Comparison of ENCODE assay signal across 18 mouse cellular contexts in genomic region chr1:25355486-25355885, GRCm38 (mm10).
DNase-seq lines count a peak whose midpoint lies in the region; ATAC-seq and TF ChIP-seq lines count a peak whose summit lies in the region.
"Had no signal": no experiment of that assay in that cellular context is flagged by ENCODE, and none has a peak within 500 bp of the region (broad histone marks: within the 10 kb centered on the region; RNA-seq: fewer than 3 reads in every experiment).

No protein-coding gene starts in this region.

- no peaks in the 10 kb centered on the region for H3K27me3 ChIP-seq in hindbrain, postnatal 0 days (ENCODE audit: insufficient read depth, low read length)
- H3K27me3 ChIP-seq in hindbrain, embryonic 13.5 days: no peaks in the 10 kb centered on the region
- H3K27me3 ChIP-seq: embryonic facial prominence, embryonic 13.5 days; heart, embryonic 15.5 days had no signal

- no peak overlapping the region for H3K9ac ChIP-seq in hindbrain, postnatal 0 days (replicated peaks; ENCODE audit: low read length)
- no peak overlapping the region for H3K9ac ChIP-seq in hindbrain, embryonic 13.5 days
- H3K9ac ChIP-seq: embryonic facial prominence, embryonic 13.5 days; heart, embryonic 15.5 days had no signal

- H3K36me3 ChIP-seq in hindbrain, postnatal 0 days (ENCODE audit: insufficient read depth, low read length): no peaks in the 10 kb centered on the region
- 0 out of 2 replicates have a peak, but pooled peaks cover 4% of the 10 kb centered on the region for H3K36me3 ChIP-seq in hindbrain, embryonic 13.5 days
- H3K36me3 ChIP-seq: embryonic facial prominence, embryonic 13.5 days; heart, embryonic 15.5 days had no signal

- intact Hi-C loops in heart, postnatal 10 days (cut with DNase I): no loop called here

- no peak overlapping the region for H3K27ac ChIP-seq in hindbrain, postnatal 0 days
- no peak overlapping the region for H3K27ac ChIP-seq in hindbrain, embryonic 13.5 days
- H3K27ac ChIP-seq: embryonic facial prominence, embryonic 13.5 days; heart, embryonic 15.5 days had no signal

- 0 out of 2 replicates have a peak, but pooled peaks have one; percentile 32 for ATAC-seq in hindbrain, postnatal 0 days
- no peak for ATAC-seq in hindbrain, embryonic 13.5 days (ENCODE audit: low FRiP score)
- no peak for ATAC-seq in erythroid progenitor cell, adult 5-6 weeks (replicated peaks; ENCODE audit: low FRiP score, poor library complexity, severe bottlenecking)
- ATAC-seq: forebrain, embryonic 14.5 days; hindbrain, embryonic 16.5 days had no signal

- no peaks in the 10 kb centered on the region for H3K9me3 ChIP-seq in hindbrain, postnatal 0 days (ENCODE audit: low read length)
- no peaks in the 10 kb centered on the region for H3K9me3 ChIP-seq in hindbrain, embryonic 13.5 days
- H3K9me3 ChIP-seq: embryonic facial prominence, embryonic 13.5 days; heart, embryonic 15.5 days had no signal

- DNase-seq in hindbrain, postnatal 0 days (ENCODE audit: low spot score): no peak
- peak; percentile 30 for DNase-seq in cerebellum, adult 8-10 months
- peak; percentile 28 to 44 for DNase-seq in cerebellum, postnatal 14 days
- DNase-seq in heart, postnatal 10 days: no peak
- no peak for DNase-seq in lung, postnatal 4 days
- DNase-seq: adrenal gland, postnatal 10 days; gastrocnemius, postnatal 36 days; heart, adult 18-20 months; heart, postnatal 36 days; kidney, adult 11 months; kidney, adult 9 months had no signal

- no peaks in the 10 kb centered on the region for H3K4me1 ChIP-seq in hindbrain, postnatal 0 days (ENCODE audit: insufficient read depth, low read length)
- H3K4me1 ChIP-seq in hindbrain, embryonic 13.5 days (replicated peaks): no peaks in the 10 kb centered on the region
- H3K4me1 ChIP-seq: embryonic facial prominence, embryonic 13.5 days; heart, embryonic 15.5 days had no signal

- no peak overlapping the region for H3K4me2 ChIP-seq in hindbrain, postnatal 0 days (ENCODE audit: low read depth, low read length)
- no peak overlapping the region for H3K4me2 ChIP-seq in hindbrain, embryonic 13.5 days
- H3K4me2 ChIP-seq: embryonic facial prominence, embryonic 13.5 days; heart, embryonic 11.5 days; heart, embryonic 15.5 days had no signal

- H3K4me3 ChIP-seq in hindbrain, postnatal 0 days (ENCODE audit: low read length): no peak overlapping the region
- H3K4me3 ChIP-seq in hindbrain, embryonic 13.5 days: no peak overlapping the region
- H3K4me3 ChIP-seq: embryonic facial prominence, embryonic 13.5 days; heart, embryonic 15.5 days had no signal

- TF ChIP-seq CTCF in hindbrain, postnatal 0 days (IDR thresholded peaks at IDR 0.05; ENCODE audit: low read depth): no peak

- WGBS in hindbrain, postnatal 0 days: 91% methylated on average over 5 of the region's 5 CpGs
- WGBS in hindbrain, embryonic 13.5 days: 95% methylated on average over 5 of the region's 5 CpGs

Comparison
In these comparisons a context has a peak if more than half of its experiments do, and no peak if none do; other contexts are left out.
1. DNase-seq: peak in cerebellum, adult 8-10 months (single experiment) and cerebellum, postnatal 14 days (2 of 2); none in hindbrain, postnatal 0 days (single experiment), heart, postnatal 10 days (0 of 2) and lung, postnatal 4 days (0 of 2).